Mouse (Mus musculus): ENCODE data around the gene Tfip11.

Tfip11 gene

DNA sequence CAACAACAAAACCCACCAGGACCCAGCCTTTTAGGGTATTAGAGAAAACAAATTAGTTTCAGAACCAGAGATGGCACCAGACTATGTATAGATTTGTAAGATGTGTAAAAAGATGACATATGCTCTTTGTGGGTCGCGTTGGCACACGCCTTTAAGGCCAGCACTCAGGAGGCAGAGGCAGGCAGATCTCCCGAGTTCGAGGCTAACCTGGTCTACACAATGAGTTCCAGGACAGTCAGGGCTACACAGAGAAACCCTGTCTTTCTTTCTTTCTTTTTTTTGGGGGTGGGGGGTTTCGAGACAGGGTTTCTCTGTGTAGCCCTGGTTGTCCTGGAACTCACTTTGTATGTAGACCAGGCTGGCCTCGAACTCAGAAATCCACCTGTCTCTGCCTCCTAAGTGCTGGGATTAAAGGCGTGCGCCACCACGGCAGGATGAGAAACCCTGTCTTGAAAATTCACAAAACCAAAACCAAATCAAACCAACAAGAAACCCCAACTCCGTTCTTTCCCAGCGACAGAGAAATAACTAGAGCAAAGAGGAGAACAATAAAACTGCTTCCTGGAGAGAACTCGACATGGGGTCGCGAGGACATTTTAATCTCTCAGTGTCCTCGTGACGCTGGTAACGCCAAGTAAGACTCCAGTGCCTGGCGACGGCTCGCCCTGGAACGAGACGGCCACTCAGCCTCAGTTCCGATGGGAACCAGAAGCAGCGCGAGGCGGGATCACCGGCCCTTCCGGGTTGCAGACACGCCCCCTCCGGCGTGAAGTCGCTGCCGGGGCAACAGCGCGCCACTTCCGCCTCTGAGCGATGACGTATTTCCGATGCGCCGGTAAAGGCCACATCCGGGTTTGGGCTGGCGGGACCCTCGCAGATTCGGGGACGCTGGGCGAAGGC, at the start of gene Tfip11:
TSS of gene Tfip11 (plus strand) at position 813 of the 900 bp plus-strand sequence.
- DNase-seq (ENCODE audit: low read depth, low spot score), result peak; percentile 98

- DNase-seq (ENCODE audit: low read depth, low spot score), result peak; percentile 53
These were observed 49.2 kb upstream of the Tfip11 start for GRCm38 (mm10) chr5:112276907-112277348.

DNA sequence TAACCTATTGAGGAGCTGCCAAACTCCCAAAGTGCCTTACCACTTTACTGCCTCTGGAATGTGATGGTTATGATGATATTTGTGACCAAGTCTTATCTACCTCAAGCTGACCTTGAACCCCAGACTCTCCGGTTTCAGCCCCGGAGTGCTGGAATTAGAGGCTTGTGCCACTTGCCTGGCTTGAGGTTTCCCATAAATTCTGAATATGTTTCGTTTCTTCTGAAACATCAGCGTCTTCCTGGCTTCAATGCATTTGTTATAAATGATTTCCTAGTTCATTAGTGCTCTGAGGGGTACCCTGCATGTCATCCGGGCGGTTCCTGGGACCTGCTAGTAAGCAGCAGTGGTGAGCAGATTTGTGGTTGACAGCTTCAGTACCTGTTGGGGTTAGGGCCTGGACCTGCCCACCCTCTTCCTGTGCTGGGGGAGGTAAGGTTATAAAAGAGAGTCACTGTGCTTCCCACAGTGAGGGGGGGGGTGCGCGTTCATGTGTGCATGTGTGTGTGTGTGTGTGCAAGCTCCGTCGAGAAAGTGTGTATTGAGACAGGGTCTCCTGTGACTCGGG, 48.2 kb upstream of the Tfip11 start:
- DNase-seq (ENCODE audit: low read depth, low spot score), result no peak

GRCm38 (mm10) chr5:112279181-112280021, 46.8 kb upstream of the Tfip11 start:
- DNase-seq (ENCODE audit: low read depth, low spot score), result no peak

- DNase-seq (ENCODE audit: low read depth, low spot score), result no peak
These were observed 46.0 kb upstream of the Tfip11 start for GRCm38 (mm10) chr5:112280151-112280550.

GRCm38 (mm10) chr5:112280863-112281660, 45.1 kb upstream of the Tfip11 start:
- DNase-seq (ENCODE audit: low read depth, low spot score), result peak; percentile 34

- no peak for DNase-seq (ENCODE audit: low read depth, low spot score)
These were observed 44.5 kb upstream of the Tfip11 start for GRCm38 (mm10) chr5:112281676-112282075.

DNA sequence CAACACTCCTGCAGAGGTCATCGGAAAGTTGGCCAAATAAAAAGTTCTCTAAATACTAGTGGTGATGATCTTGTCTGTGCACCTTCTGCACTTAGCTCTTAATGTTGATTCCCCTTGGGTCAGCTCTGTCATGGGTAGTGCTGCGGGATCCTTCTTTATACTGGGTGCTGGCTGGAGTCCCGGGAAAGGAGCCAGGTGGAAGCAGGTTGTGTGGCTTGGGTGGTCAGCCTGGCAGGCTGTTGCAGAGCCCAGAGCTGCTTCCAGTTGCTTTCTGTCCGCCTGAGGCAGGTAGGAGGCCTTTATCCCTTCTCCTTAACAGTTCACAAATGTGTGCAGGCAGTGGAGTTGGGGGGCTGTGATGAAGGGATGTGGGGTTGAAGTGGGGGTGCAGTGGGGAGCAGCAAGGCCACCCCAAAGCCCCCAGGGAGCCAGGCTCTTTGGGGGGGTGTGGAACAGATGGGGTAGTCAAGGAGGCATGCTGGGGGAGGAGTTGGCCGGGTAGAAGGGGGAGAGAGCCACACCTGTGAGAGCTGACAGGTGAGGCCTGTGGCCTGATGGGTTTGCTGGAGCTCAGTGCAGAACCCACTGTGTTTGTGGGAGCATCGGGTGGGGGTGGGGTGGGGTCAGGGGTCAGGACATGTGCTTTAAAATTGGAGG, 43.9 kb upstream of the Tfip11 start:
- no peak for DNase-seq (ENCODE audit: low read depth, low spot score)

DNA sequence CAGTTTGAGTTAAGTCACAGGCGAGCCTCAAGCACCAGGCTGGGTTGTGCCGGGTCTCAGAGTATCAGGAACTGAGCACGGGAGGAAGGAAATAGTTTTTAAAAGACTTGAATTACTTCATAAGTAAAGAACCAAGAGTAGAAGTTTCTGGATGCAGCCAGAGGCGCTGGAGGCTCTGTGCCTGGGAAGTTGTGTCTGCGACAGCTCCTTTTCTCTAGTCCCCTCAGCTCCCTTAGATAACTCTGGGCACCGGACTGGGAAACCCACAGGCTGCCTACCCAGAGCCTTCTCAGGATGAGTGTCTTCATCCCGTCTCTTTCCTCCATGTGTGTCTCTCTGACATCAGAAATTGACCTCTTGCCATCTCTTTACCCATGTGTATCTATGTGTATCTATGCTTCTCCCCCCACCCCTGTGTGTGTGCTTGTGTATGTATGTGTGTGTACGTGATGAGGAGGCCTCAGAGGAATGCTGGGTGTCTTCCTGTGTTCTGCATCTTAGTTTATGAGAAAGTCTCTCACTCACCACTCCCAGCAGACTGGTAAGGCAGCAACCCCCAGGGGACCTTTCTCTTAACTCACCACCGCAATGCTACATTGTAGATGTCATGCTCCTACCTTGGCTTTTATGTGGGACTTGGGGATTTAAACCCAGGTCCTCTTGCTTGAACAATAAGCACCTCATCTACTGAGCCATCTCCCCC, 43.2 kb upstream of the Tfip11 start:
- no peak for DNase-seq (ENCODE audit: low read depth, low spot score)

GRCm38 (mm10) chr5:112283543-112284202, 42.5 kb upstream of the Tfip11 start:
- no peak for DNase-seq (ENCODE audit: low read depth, low spot score)

- DNase-seq (ENCODE audit: low read depth, low spot score), result no peak
These were observed 42.0 kb upstream of the Tfip11 start for GRCm38 (mm10) chr5:112284203-112284582.

- no peak for DNase-seq (ENCODE audit: low read depth, low spot score)
These were observed 40.5 kb upstream of the Tfip11 start for GRCm38 (mm10) chr5:112285548-112286085.

GRCm38 (mm10) chr5:112286608-112286983, 39.6 kb upstream of the Tfip11 start:
- no peak for DNase-seq (ENCODE audit: low read depth, low spot score)

GRCm38 (mm10) chr5:112286984-112287641, 39.0 kb upstream of the Tfip11 start:
- no peak for DNase-seq (ENCODE audit: low read depth, low spot score)

DNA sequence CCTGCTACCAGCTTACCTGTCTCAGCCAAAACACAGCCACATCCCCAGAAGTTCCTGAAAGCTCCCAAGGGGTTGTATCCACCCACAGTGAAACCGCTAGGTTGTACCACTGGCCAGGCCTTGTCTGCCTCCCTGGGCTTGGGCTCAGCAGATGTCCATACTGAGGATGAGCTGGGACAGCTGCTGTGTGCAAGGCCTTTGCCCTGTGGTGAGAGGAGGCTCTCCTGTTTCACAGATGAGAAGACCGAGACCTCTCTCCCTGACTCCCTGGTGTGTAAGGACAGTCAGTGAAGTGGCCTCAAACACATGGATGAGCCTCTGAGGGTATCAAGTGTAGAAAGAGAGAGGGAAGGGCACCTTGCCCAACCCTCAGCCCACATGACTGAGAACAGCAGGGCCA, 38.5 kb upstream of the Tfip11 start:
- DNase-seq (ENCODE audit: low read depth, low spot score), result no peak

GRCm38 (mm10) chr5:112288193-112289141, 37.7 kb upstream of the Tfip11 start:
- DNase-seq (ENCODE audit: low read depth, low spot score), result no peak

- no peak for DNase-seq (ENCODE audit: low read depth, low spot score)
These were observed 36.9 kb upstream of the Tfip11 start for GRCm38 (mm10) chr5:112289236-112289635.
